Mouse (Mus musculus) spleen, embryonic (tissue): ENCODE measurements around the gene Ano8.
"Not testable (repeated sequence)": the region's sequence is repeated elsewhere in the genome, so short reads cannot be mapped to it uniquely, and the experiment has no call there.

Experiments
- CTCF ChIA-PET: fragments of 350-600 bp; sonication (Branson Sonifier 250); formaldehyde crosslinking; loops from one replicate; lab custom pipeline; 2022; lab: Charles Lee

The Ano8 gene

GRCm38 (mm10) chr8:71452669-71453068 lies 33.1 kb downstream of the Ano8 start:
- CTCF ChIA-PET: no interaction called here

- CTCF ChIA-PET: no interaction called here
These were observed 34.0 kb downstream of the Ano8 start for GRCm38 (mm10) chr8:71451777-71452176.

GRCm38 (mm10) chr8:71451337-71451736 lies 34.4 kb downstream of the Ano8 start:
- CTCF ChIA-PET: no interaction called here

GRCm38 (mm10) chr8:71445096-71445495 lies 40.7 kb downstream of the Ano8 start:
- CTCF ChIA-PET: no interaction called here

GRCm38 (mm10) chr8:71441404-71441803 lies 44.4 kb downstream of the Ano8 start:
- CTCF ChIA-PET: interaction anchor here (0.7 to 1.5 kb wide), 4 partner anchors 70 to 131 kb away, joined by 3 to 10 read pairs (median 4); no protein-coding TSS in a partner anchor

- CTCF ChIA-PET: no interaction called here
These were observed 48.7 kb downstream of the Ano8 start for GRCm38 (mm10) chr8:71437041-71437440.

- CTCF ChIA-PET: not testable (repeated sequence)
These were observed 52.8 kb downstream of the Ano8 start for GRCm38 (mm10) chr8:71432935-71433334.
